Mouse (Mus musculus): ENCODE measurements at regions not wholly inside any gene's neighbourhood (a gene's known extent, or its start where the extent isn't known, plus 50 kb on each side); places are given as distances from the start of the nearest gene placed in this dataset.

- ATAC-seq, result peak; percentile 69
Measured at GRCm38 (mm10) chr17:80789706-80790105, 61.4 kb upstream of the Map4k3 start.

GRCm38 (mm10) chr17:80789000-80789399 lies 60.7 kb upstream of the Map4k3 start:
- ATAC-seq, result no peak

GRCm38 (mm10) chr17:80786858-80787257 lies 58.6 kb upstream of the Map4k3 start:
- no peak for ATAC-seq

GRCm38 (mm10) chr17:80786061-80786851 lies 58.0 kb upstream of the Map4k3 start:
- ATAC-seq, result no peak

- ATAC-seq, result no peak
Measured at GRCm38 (mm10) chr17:80785476-80785875, 57.2 kb upstream of the Map4k3 start.

- ATAC-seq, result no peak
Measured at GRCm38 (mm10) chr17:80785049-80785448, 56.8 kb upstream of the Map4k3 start.

GRCm38 (mm10) chr17:80782233-80782632 lies 53.9 kb upstream of the Map4k3 start:
- ATAC-seq, result no peak

- no peak for ATAC-seq
Measured at GRCm38 (mm10) chr17:80781621-80782020, 53.3 kb upstream of the Map4k3 start.

GRCm38 (mm10) chr17:80780303-80780702 lies 52.0 kb upstream of the Map4k3 start:
- no peak for ATAC-seq

- no peak for ATAC-seq
Measured at GRCm38 (mm10) chr17:80779782-80780181, 51.5 kb upstream of the Map4k3 start.

All from inflammation-experienced regulatory T-cells, adult 6 months (primary cell).